Mouse (Mus musculus): ENCODE data around the gene C1qb. TPM values are rescaled to one million over a fixed set of nuclear protein-coding genes. Genes with fewer than 3 reads are reported as not detected.

The C1qb gene
- polyA plus RNA-seq (2012; rRNA removed): 266 and 395 TPM in 2 replicates

- no peak for DNase-seq
- Histone ChIP-seq H3K4me3 (ENCODE audit: control insufficient read depth, insufficient read depth, low read length) (no peak within 1 kb of the TSS), H3K27ac (ENCODE audit: control insufficient read depth, insufficient read depth, low read length) (no peak within 1 kb of the TSS)
Observed at GRCm38 (mm10) chr4:136886101-136886500, at the start of gene C1qb. Gene C1qb (minus strand): TSS chr4:136886187.

DNA sequence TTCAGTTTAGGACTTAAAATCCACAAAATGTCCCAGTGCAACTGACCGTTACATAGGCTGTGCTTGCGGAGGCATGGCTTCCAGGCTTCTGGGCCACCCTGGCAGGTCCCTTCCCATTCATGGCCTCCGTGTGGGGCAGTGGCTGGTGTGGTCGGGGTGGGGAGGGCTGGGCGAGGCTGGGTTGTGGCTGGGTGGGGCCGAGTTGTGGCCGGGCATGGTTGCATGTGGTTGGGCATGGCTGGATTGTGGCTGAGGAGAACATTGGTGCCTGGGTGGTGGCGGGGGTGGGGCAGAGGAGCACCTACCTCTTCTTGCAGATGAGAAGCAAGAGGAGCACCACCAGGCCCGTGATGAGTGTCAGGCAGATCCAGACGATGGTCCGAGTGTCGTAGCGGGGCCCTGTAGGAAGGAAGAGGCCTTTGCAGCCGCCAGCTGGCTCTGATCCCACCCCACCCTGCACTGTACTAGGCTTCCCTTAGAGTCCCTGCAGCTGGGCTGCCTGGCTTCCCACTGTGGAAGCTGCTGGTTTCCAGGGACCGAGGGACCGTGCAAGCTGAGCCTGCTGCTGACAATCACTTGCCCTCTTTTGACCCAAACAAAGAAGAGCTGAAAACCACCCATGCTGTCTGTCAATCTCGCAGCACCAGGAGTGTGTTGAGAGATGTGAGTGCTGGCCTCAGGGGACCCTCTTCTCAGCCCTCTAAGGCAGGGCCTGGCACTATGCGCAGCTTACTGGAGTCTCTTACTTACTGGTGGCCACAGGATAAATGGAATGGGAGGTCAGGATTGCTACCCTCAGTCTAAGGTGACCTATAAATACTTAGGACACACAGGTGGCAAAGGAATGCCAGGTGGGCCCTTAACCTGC is 49.0 kb upstream of the C1qb start:
- H3K27ac ChIP-seq (ENCODE audit: control insufficient read depth, insufficient read depth, low read length): no peak overlapping the region
- H3K27me3 ChIP-seq (ENCODE audit: control insufficient read depth, insufficient read depth, low read length): no peaks in the 10 kb centered on the region
- WGBS: 39% methylated on average over 18 of the region's 18 CpGs
- no peaks in the 10 kb centered on the region for H3K36me3 ChIP-seq (ENCODE audit: control insufficient read depth, insufficient read depth, low read length)
- no peaks in the 10 kb centered on the region for H3K4me1 ChIP-seq (replicated peaks; ENCODE audit: control insufficient read depth, insufficient read depth, low read length)
- no peak overlapping the region for H3K4me3 ChIP-seq (ENCODE audit: control insufficient read depth, insufficient read depth, low read length)
- TF ChIP-seq POLR2A (IDR thresholded peaks at IDR 0.05; ENCODE audit: control insufficient read depth, extremely low read depth, insufficient read depth, low read length, poor library complexity) (no peak), CTCF (IDR thresholded peaks at IDR 0.05; ENCODE audit: borderline replicate concordance, control insufficient read depth, extremely low read depth, insufficient read depth, low read length, poor library complexity) (no peak)
- DNase-seq: no peak

More at GRCm38 (mm10) chr4:136886101-136886500, at the start of gene C1qb:
- Histone ChIP-seq H3K4me1 (replicated peaks; ENCODE audit: control insufficient read depth, insufficient read depth, low read length) (no peaks in the 10 kb centered on the region), H3K27me3 (ENCODE audit: control insufficient read depth, insufficient read depth, low read length) (no peaks in the 10 kb centered on the region), H3K36me3 (ENCODE audit: control insufficient read depth, insufficient read depth, low read length) (no peaks in the 10 kb centered on the region)
- WGBS: 52% methylated on average over 7 of the region's 7 CpGs
- no peak for TF ChIP-seq POLR2A (IDR thresholded peaks at IDR 0.05; ENCODE audit: control insufficient read depth, extremely low read depth, insufficient read depth, low read length, poor library complexity)
- TF ChIP-seq CTCF (IDR thresholded peaks at IDR 0.05; ENCODE audit: borderline replicate concordance, control insufficient read depth, extremely low read depth, insufficient read depth, low read length, poor library complexity): no peak

DNA sequence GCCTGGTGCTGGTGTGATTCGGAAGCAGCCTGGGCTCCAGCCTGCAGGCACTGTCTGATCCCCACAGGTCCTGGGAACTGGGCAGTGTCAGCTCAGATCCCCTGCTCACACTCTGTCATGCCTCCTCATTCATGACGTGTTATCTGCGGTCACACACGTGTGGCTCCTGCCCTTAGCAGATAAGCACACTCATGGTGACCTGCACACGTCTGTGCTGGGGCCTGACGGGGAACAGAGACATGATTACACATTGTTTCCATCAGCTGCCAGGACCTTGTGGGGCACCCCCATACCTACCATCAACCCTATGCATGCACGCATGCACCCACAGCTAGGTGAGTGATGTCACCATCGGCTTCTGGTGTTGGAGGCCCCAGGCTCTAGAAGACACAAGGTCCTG is 44.5 kb upstream of the C1qb start:
- Histone ChIP-seq H3K27ac (ENCODE audit: control insufficient read depth, insufficient read depth, low read length) (no peak overlapping the region), H3K27me3 (ENCODE audit: control insufficient read depth, insufficient read depth, low read length) (no peaks in the 10 kb centered on the region), H3K4me3 (ENCODE audit: control insufficient read depth, insufficient read depth, low read length) (no peak overlapping the region), H3K36me3 (ENCODE audit: control insufficient read depth, insufficient read depth, low read length) (no peaks in the 10 kb centered on the region), H3K4me1 (replicated peaks; ENCODE audit: control insufficient read depth, insufficient read depth, low read length) (no peaks in the 10 kb centered on the region)
- 80% methylated on average over 8 of the region's 8 CpGs for WGBS
- TF ChIP-seq CTCF (IDR thresholded peaks at IDR 0.05; ENCODE audit: borderline replicate concordance, control insufficient read depth, extremely low read depth, insufficient read depth, low read length, poor library complexity) (no peak), POLR2A (IDR thresholded peaks at IDR 0.05; ENCODE audit: control insufficient read depth, extremely low read depth, insufficient read depth, low read length, poor library complexity) (no peak)
- DNase-seq: no peak

DNA sequence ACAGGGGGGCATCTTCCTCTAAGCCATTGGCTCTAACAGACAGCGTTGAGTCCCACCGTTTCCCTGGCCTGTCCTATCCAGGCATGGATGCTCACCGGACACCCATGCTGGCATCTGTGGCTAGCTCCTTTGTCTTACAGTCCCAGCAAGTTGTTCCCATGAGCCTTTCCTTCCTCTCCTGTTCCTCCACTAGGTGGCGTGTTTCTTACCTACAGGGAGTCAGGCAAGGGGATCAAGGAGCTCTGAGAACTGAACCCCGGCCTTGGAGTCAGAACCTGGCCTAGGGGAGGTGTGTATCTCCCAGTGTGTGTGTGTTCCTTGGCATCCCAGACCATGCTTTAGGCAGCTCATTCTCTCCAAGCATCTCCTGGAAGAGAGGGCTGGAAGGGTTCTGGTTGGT is 42.9 kb upstream of the C1qb start:
- DNase-seq: peak; percentile 12
- Histone ChIP-seq H3K27ac (ENCODE audit: control insufficient read depth, insufficient read depth, low read length) (no peak overlapping the region), H3K36me3 (ENCODE audit: control insufficient read depth, insufficient read depth, low read length) (no peaks in the 10 kb centered on the region), H3K27me3 (ENCODE audit: control insufficient read depth, insufficient read depth, low read length) (no peaks in the 10 kb centered on the region), H3K4me3 (ENCODE audit: control insufficient read depth, insufficient read depth, low read length) (no peak overlapping the region), H3K4me1 (replicated peaks; ENCODE audit: control insufficient read depth, insufficient read depth, low read length) (no peaks in the 10 kb centered on the region)
- WGBS: 14% methylated on average over 5 of the region's 5 CpGs
- no peak for TF ChIP-seq POLR2A (IDR thresholded peaks at IDR 0.05; ENCODE audit: control insufficient read depth, extremely low read depth, insufficient read depth, low read length, poor library complexity)
- TF ChIP-seq CTCF (IDR thresholded peaks at IDR 0.05; ENCODE audit: borderline replicate concordance, control insufficient read depth, extremely low read depth, insufficient read depth, low read length, poor library complexity): no peak

DNA sequence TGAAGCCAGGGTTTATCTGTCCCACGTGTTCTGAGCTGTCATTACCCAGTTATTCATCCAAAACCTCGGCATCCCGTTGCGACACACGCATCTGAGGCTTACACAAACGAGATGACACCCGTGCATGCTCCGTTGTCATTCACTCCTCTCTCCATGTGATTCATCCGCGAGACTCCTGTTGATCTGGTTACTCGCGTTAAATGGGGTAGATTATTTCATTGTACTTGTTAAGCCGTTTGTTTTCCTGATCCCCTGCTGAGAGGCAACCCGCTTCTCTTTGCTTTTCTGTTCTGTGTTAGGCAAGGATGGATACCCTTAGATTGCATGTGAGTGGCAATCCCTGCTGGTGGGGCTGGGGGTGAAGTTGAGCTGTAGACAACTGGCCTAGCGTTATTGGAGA is 39.8 kb upstream of the C1qb start:
- 38% methylated on average over 15 of the region's 15 CpGs for WGBS
- Histone ChIP-seq H3K4me1 (replicated peaks; ENCODE audit: control insufficient read depth, insufficient read depth, low read length) (no peaks in the 10 kb centered on the region), H3K27me3 (ENCODE audit: control insufficient read depth, insufficient read depth, low read length) (no peaks in the 10 kb centered on the region), H3K36me3 (ENCODE audit: control insufficient read depth, insufficient read depth, low read length) (no peaks in the 10 kb centered on the region), H3K27ac (ENCODE audit: control insufficient read depth, insufficient read depth, low read length) (no peak overlapping the region), H3K4me3 (ENCODE audit: control insufficient read depth, insufficient read depth, low read length) (no peak overlapping the region)
- no peak for TF ChIP-seq POLR2A (IDR thresholded peaks at IDR 0.05; ENCODE audit: control insufficient read depth, extremely low read depth, insufficient read depth, low read length, poor library complexity)
- no peak for DNase-seq

- peak; percentile 47 for DNase-seq
- Histone ChIP-seq H3K27me3 (ENCODE audit: control insufficient read depth, insufficient read depth, low read length) (no peaks in the 10 kb centered on the region), H3K36me3 (ENCODE audit: control insufficient read depth, insufficient read depth, low read length) (no peaks in the 10 kb centered on the region), H3K4me3 (ENCODE audit: control insufficient read depth, insufficient read depth, low read length) (no peak overlapping the region), H3K27ac (ENCODE audit: control insufficient read depth, insufficient read depth, low read length) (no peak overlapping the region), H3K4me1 (replicated peaks; ENCODE audit: control insufficient read depth, insufficient read depth, low read length) (no peaks in the 10 kb centered on the region)
- TF ChIP-seq CTCF (IDR thresholded peaks at IDR 0.05; ENCODE audit: borderline replicate concordance, control insufficient read depth, extremely low read depth, insufficient read depth, low read length, poor library complexity) (no peak), POLR2A (IDR thresholded peaks at IDR 0.05; ENCODE audit: control insufficient read depth, extremely low read depth, insufficient read depth, low read length, poor library complexity) (no peak)
- 7% methylated on average over 6 of the region's 6 CpGs for WGBS
Observed at GRCm38 (mm10) chr4:136924529-136924928, 38.5 kb upstream of the C1qb start.
